Mouse (Mus musculus) MEL (cell line): ENCODE data around the gene Fam57b. TPM values are rescaled to one million over a fixed set of nuclear protein-coding genes. Genes with fewer than 3 reads are reported as not detected.

ENCODE experiments used
- DNase-seq: peaks from one replicate; pipeline ENCODE4 v3.0.0; 2011; ENCODE audit warnings: low read depth, low spot score
- H3K27ac ChIP-seq: 2 replicates; pipeline ENCODE4 v1.5.1; 2012; ENCODE audit warnings: low read depth, mild to moderate bottlenecking, control low read depth, low read length, moderate library complexity; ENCODE audit not compliant: control insufficient read depth
- H3K27me3 ChIP-seq, 2 experiments: fragments of 150-350 bp in 1 of 2; sonication (generic) in 1 of 2; 2 replicates each; pipeline ENCODE4 v1.6.1; 2012; ENCODE audit warnings: low read length in 2 of 2, mild to moderate bottlenecking in 2 of 2, improper control_type of control experiment in 1 of 2, moderate library complexity in 1 of 2; ENCODE audit not compliant: insufficient read depth in 2 of 2, control insufficient read depth in 1 of 2
- H3K36me3 ChIP-seq, 2 experiments: 2 replicates each; pipeline ENCODE4 v1.6.1; 2012 to 2014; ENCODE audit warnings: low read length in 2 of 2, improper control_type of control experiment in 1 of 2, inconsistent platforms in 1 of 2, mild to moderate bottlenecking in 1 of 2; ENCODE audit not compliant: insufficient read depth in 2 of 2, control insufficient read depth in 1 of 2
- H3K4me1 ChIP-seq, 2 experiments: fragments of 150-350 bp in 1 of 2; sonication (generic) in 1 of 2; 2 replicates each; pipeline ENCODE4 v1.6.1; 2012; ENCODE audit warnings: low read length in 2 of 2, improper control_type of control experiment in 1 of 2, mild to moderate bottlenecking in 1 of 2; ENCODE audit not compliant: insufficient read depth in 2 of 2, control insufficient read depth in 1 of 2
- H3K4me3 ChIP-seq, 2 experiments: fragments of 150-350 bp in 1 of 2; sonication (generic) in 1 of 2; 2 replicates each; pipeline ENCODE4 v1.5.1; 2012; ENCODE audit warnings: low read depth in 2 of 2, low read length in 2 of 2, mild to moderate bottlenecking in 2 of 2, moderate library complexity in 2 of 2, control low read depth in 1 of 2, improper control_type of control experiment in 1 of 2; ENCODE audit not compliant: control insufficient read depth in 1 of 2, insufficient read depth in 1 of 2
- H3K79me2 ChIP-seq: 2 replicates; pipeline ENCODE4 v1.6.1; 2012; ENCODE audit warnings: mild to moderate bottlenecking, low read length, moderate library complexity; ENCODE audit not compliant: control insufficient read depth, poor library complexity, insufficient read depth
- H3K9ac ChIP-seq: 2 replicates; pipeline ENCODE4 v1.6.1; 2012; ENCODE audit warnings: low read depth, mild to moderate bottlenecking, control low read depth, low read length, moderate library complexity; ENCODE audit not compliant: control insufficient read depth, poor library complexity, severe bottlenecking
- H3K9me3 ChIP-seq: fragments of 150-350 bp; sonication (generic); replicated peaks from 2 replicates; pipeline ENCODE4 v1.6.1; 2012; ENCODE audit warnings: mild to moderate bottlenecking, low read length, improper control_type of control experiment, moderate library complexity; ENCODE audit not compliant: insufficient read depth
- BHLHE40 ChIP-seq: IDR thresholded peaks from 2 replicates; pipeline ENCODE4 v1.6.1; 2012; ENCODE audit warnings: low read depth, mild to moderate bottlenecking, inconsistent platforms, low read length, improper control_type of control experiment, borderline replicate concordance
- CHD2 ChIP-seq: IDR thresholded peaks from 2 replicates; pipeline ENCODE4 v1.6.1; 2011; ENCODE audit warnings: low read length, improper control_type of control experiment
- CTCF ChIP-seq, 3 experiments: IDR thresholded peaks in 2 of 3; conservative IDR thresholded peaks in 1 of 3; 2 replicates each; pipeline ENCODE4 v1.5.1; 2011 to 2012; ENCODE audit warnings: low read length in 3 of 3, low read depth in 2 of 3, mild to moderate bottlenecking in 2 of 3, improper control_type of control experiment in 1 of 3, inconsistent platforms in 1 of 3, mixed read lengths in 1 of 3, moderate library complexity in 1 of 3; ENCODE audit not compliant: control insufficient read depth in 1 of 3, insufficient read depth in 1 of 3, poor library complexity in 1 of 3, severe bottlenecking in 1 of 3
- E2F4 ChIP-seq: IDR thresholded peaks from 2 replicates; pipeline ENCODE4 v1.6.1; 2011; ENCODE audit warnings: low read depth, low read length, improper control_type of control experiment, borderline replicate concordance
- ELF1 ChIP-seq: IDR thresholded peaks from 2 replicates; pipeline ENCODE4 v1.6.1; 2014; ENCODE audit warnings: low read depth, mild to moderate bottlenecking, inconsistent platforms, low read length, improper control_type of control experiment, moderate library complexity
- EP300 ChIP-seq, 2 experiments: IDR thresholded peaks; 2 replicates each; pipeline ENCODE4 v1.6.1; 2011; ENCODE audit warnings: improper control_type of control experiment in 2 of 2, low read length in 2 of 2, low read depth in 1 of 2, mild to moderate bottlenecking in 1 of 2
- GATA1 ChIP-seq: IDR thresholded peaks from 2 replicates; pipeline ENCODE4 v1.6.1; 2011; ENCODE audit warnings: low read depth, low read length, improper control_type of control experiment
- HCFC1 ChIP-seq: IDR thresholded peaks from 2 replicates; pipeline ENCODE4 v1.6.1; 2012; ENCODE audit warnings: low read depth, mild to moderate bottlenecking, inconsistent platforms, low read length, improper control_type of control experiment, moderate library complexity
- JUND ChIP-seq: IDR thresholded peaks from 2 replicates; pipeline ENCODE4 v1.6.1; 2011; ENCODE audit warnings: low read depth, mild to moderate bottlenecking, improper control_type of control experiment, low read length
- MAZ ChIP-seq: IDR thresholded peaks from 2 replicates; pipeline ENCODE4 v1.6.1; 2012; ENCODE audit warnings: low read depth, mild to moderate bottlenecking, inconsistent platforms, low read length, improper control_type of control experiment
- MEF2A ChIP-seq: IDR thresholded peaks from 2 replicates; pipeline ENCODE4 v1.6.1; 2014; ENCODE audit warnings: low read depth, mild to moderate bottlenecking, inconsistent platforms, low read length, improper control_type of control experiment; ENCODE audit not compliant: poor library complexity, insufficient replicate concordance, severe bottlenecking; ENCODE audit errors: extremely low read depth
- NRF1 ChIP-seq: IDR thresholded peaks from 2 replicates; pipeline ENCODE4 v1.6.1; 2014; ENCODE audit warnings: low read depth, mild to moderate bottlenecking, inconsistent platforms, low read length, improper control_type of control experiment, moderate library complexity; ENCODE audit not compliant: poor library complexity, insufficient read depth, severe bottlenecking
- POLR2A ChIP-seq, 2 experiments: IDR thresholded peaks; 2 replicates each; pipeline ENCODE4 v1.6.1; 2011 to 2012; ENCODE audit warnings: low read length in 2 of 2, mild to moderate bottlenecking in 2 of 2, control low read depth in 1 of 2, improper control_type of control experiment in 1 of 2, low read depth in 1 of 2, moderate library complexity in 1 of 2; ENCODE audit not compliant: control insufficient read depth in 1 of 2, insufficient read depth in 1 of 2, poor library complexity in 1 of 2
- POLR2AphosphoS2 ChIP-seq: IDR thresholded peaks from 2 replicates; pipeline ENCODE4 v1.6.1; 2011; ENCODE audit warnings: low read length, improper control_type of control experiment
- RAD21 ChIP-seq: IDR thresholded peaks from 2 replicates; pipeline ENCODE4 v1.6.1; 2011; ENCODE audit warnings: mild to moderate bottlenecking, low read depth, low read length, improper control_type of control experiment
- RCOR1 ChIP-seq: IDR thresholded peaks from 2 replicates; pipeline ENCODE4 v1.6.1; 2012; ENCODE audit warnings: low read depth, mild to moderate bottlenecking, inconsistent platforms, low read length, improper control_type of control experiment
- SMC3 ChIP-seq: IDR thresholded peaks from 2 replicates; pipeline ENCODE4 v1.6.1; 2011; ENCODE audit warnings: low read depth, low read length, improper control_type of control experiment
- TCF12 ChIP-seq: IDR thresholded peaks from 2 replicates; pipeline ENCODE4 v1.6.1; 2014; ENCODE audit warnings: low read depth, mild to moderate bottlenecking, inconsistent platforms, low read length, improper control_type of control experiment, moderate library complexity
- USF1 ChIP-seq: IDR thresholded peaks from 2 replicates; pipeline ENCODE4 v1.6.1; 2014; ENCODE audit warnings: low read depth, mild to moderate bottlenecking, inconsistent platforms, low read length, improper control_type of control experiment, moderate library complexity
- USF2 ChIP-seq, 2 experiments: IDR thresholded peaks; 2 replicates each; pipeline ENCODE4 v1.6.1; 2011 to 2012; ENCODE audit warnings: improper control_type of control experiment in 2 of 2, low read length in 2 of 2, borderline replicate concordance in 1 of 2, inconsistent platforms in 1 of 2, low read depth in 1 of 2, mild to moderate bottlenecking in 1 of 2; ENCODE audit not compliant: insufficient read depth in 1 of 2
- ZMIZ1 ChIP-seq: IDR thresholded peaks from 2 replicates; pipeline ENCODE4 v1.6.1; 2012; ENCODE audit warnings: low read depth, mild to moderate bottlenecking, inconsistent platforms, low read length, improper control_type of control experiment, moderate library complexity
- ZNF384 ChIP-seq: IDR thresholded peaks from 2 replicates; pipeline ENCODE4 v1.6.1; 2012; ENCODE audit warnings: low read depth, mild to moderate bottlenecking, inconsistent platforms, low read length, improper control_type of control experiment
- polyA plus RNA-seq, 2 experiments: library from polyadenylated mRNA; stranded (reverse) in 1 of 2; unstranded in 1 of 2; fragments of >175 nt in 1 of 2; fragments of >200 nt in 1 of 2; gene quantifications; 2 replicates each; pipeline versions ENCODE4 v1.2.1 to v1.2.4; 2012; ENCODE audit warnings: low replicate concordance in 2 of 2, low read depth in 1 of 2; ENCODE audit not compliant: insufficient read length in 2 of 2, insufficient read depth in 1 of 2, missing spikeins in 1 of 2
- total RNA-seq: library from RNA; depleted of rRNA; stranded (reverse); fragments of 300-350 nt; gene quantifications from 2 replicates; pipeline ENCODE4 v1.2.3, GENCODE M21; 2012

Gene Fam57b
- total and polyA plus RNA-seq, 3 experiments, result 0.50 to 1.7 TPM; not detected in 1

GRCm38 (mm10) chr7:126782693-126783092, 14.8 kb upstream of the Fam57b start:
- TF ChIP-seq ELF1 (no peak), USF1 (no peak), GATA1 (no peak), RAD21 (no peak), EP300 (IDR thresholded peaks at IDR 0.05; ENCODE audit: low read depth in 1 of 2, low read length in 2 of 2) (no peak), ZNF384 (no peak), NRF1 (no peak), POLR2A (IDR thresholded peaks at IDR 0.05; ENCODE audit: control insufficient read depth in 1 of 2, insufficient read depth in 1 of 2, low read depth in 1 of 2, low read length in 2 of 2, poor library complexity in 1 of 2) (no peak), CHD2 (no peak), RCOR1 (no peak), BHLHE40 (no peak), POLR2AphosphoS2 (no peak), SMC3 (no peak), TCF12 (no peak)
- H3K27ac ChIP-seq, result no peak overlapping the region
- H3K4me1 ChIP-seq, result peaks cover 5 to 10% of the 10 kb centered on the region in 2 experiments; a peak in 3 of 4 replicates

GRCm38 (mm10) chr7:126784469-126784868, 13.0 kb upstream of the Fam57b start:
- Histone ChIP-seq H3K4me3 (no peak overlapping the region), H3K36me3 (peaks cover 4 to 7% of the 10 kb centered on the region in 2 experiments; a peak in 3 of 4 replicates), H3K9ac (no peak overlapping the region), H3K27me3 (no peaks in the 10 kb centered on the region), H3K9me3 (no peaks in the 10 kb centered on the region), H3K27ac (no peak overlapping the region), H3K4me1 (peaks cover 4 to 9% of the 10 kb centered on the region in 2 experiments; a peak in 3 of 4 replicates), H3K79me2 (no peaks in the 10 kb centered on the region; the same call in 1 of the 2 replicates)
- TF ChIP-seq USF2 (IDR thresholded peaks at IDR 0.05; ENCODE audit: borderline replicate concordance in 1 of 2, insufficient read depth in 1 of 2, low read depth in 1 of 2, low read length in 2 of 2), result no peak
- TF ChIP-seq MAZ, result no peak
- no peak for TF ChIP-seq E2F4
- no peak for TF ChIP-seq HCFC1
- no peak for TF ChIP-seq MEF2A
- no peak for TF ChIP-seq NRF1
- TF ChIP-seq CTCF (IDR thresholded peaks at IDR 0.05 in 2 of 3, conservative IDR thresholded peaks at IDR 0.05 in 1 of 3; ENCODE audit: control insufficient read depth in 1 of 3, insufficient read depth in 1 of 3, low read depth in 2 of 3, low read length in 3 of 3, poor library complexity in 1 of 3, severe bottlenecking in 1 of 3), result no peak
- TF ChIP-seq JUND, result no peak
- TF ChIP-seq ZMIZ1, result no peak
- no peak for DNase-seq

More at GRCm38 (mm10) chr7:126782693-126783092, 14.8 kb upstream of the Fam57b start:
- Histone ChIP-seq H3K27me3 (no peaks in the 10 kb centered on the region), H3K9ac (no peak overlapping the region), H3K36me3 (peaks cover 4 to 5% of the 10 kb centered on the region in 2 experiments; a peak in 3 of 4 replicates), H3K4me3 (no peak overlapping the region), H3K79me2 (no peaks in the 10 kb centered on the region), H3K9me3 (no peaks in the 10 kb centered on the region)
- no peak for DNase-seq
